Mouse (Mus musculus) kidney, adult 10 weeks (tissue): ENCODE results near the gene Cep70. TPM values are rescaled to one million over a fixed set of nuclear protein-coding genes. Genes with fewer than 3 reads are reported as not detected.

Experiments used
- polyA plus RNA-seq: library from polyadenylated mRNA; stranded (reverse); fragments of 350-450 nt; fragmentation: Illumina TruSeq; extraction: RNeasy Lipid Tissue Mini Kit (QIAGEN cat#74804); gene quantifications from one replicate; pipeline ENCODE4 v1.2.3, GENCODE M21; 2014; ENCODE audit warnings: low read depth, low replicate concordance

The Cep70 gene
- 23.1 TPM for polyA plus RNA-seq

GRCm38 (mm10) chr9:99243190-99243894 lies at the start of gene Cep70:
Gene Cep70 (plus strand): TSS chr9:99243367.

GRCm38 (mm10) chr9:99237139-99237538 lies 6.0 kb upstream of the Cep70 start, which contains the start of gene Faiml:
Gene Faiml (minus strand): TSS chr9:99237239.

Other genes with a start within 250 kb of the Cep70 start
- 1.1 TPM for gene Gm1123, start 207.7 kb upstream of the Cep70 start, polyA plus RNA-seq
- gene Pik3cb, start 102.7 kb upstream of the Cep70 start, polyA plus RNA-seq = 20.5 TPM
- not detected for gene Faiml, start 6.1 kb upstream of the Cep70 start, polyA plus RNA-seq
- 0.16 TPM for gene Esyt3, start 115.2 kb downstream of the Cep70 start, polyA plus RNA-seq
- 7.4 TPM for gene Mras, start 194.0 kb downstream of the Cep70 start, polyA plus RNA-seq
- gene Nme9, start 208.1 kb downstream of the Cep70 start, polyA plus RNA-seq = not detected